Mouse (Mus musculus) CH12.LX (cell line): ENCODE results near the gene Cyp2w1.

Source experiments
- E2F4 ChIP-seq: IDR thresholded peaks from 2 replicates; pipeline ENCODE4 v1.6.1; 2011; ENCODE audit warnings: low read depth, low read length, improper control_type of control experiment; ENCODE audit not compliant: insufficient replicate concordance
- EP300 ChIP-seq: IDR thresholded peaks from 2 replicates; pipeline ENCODE4 v1.6.1; 2011; ENCODE audit warnings: low read length, improper control_type of control experiment
- JUND ChIP-seq: conservative IDR thresholded peaks from 2 replicates; pipeline ENCODE4 v1.6.1; 2011; ENCODE audit warnings: low read depth, low read length, improper control_type of control experiment
- MXI1 ChIP-seq: IDR thresholded peaks from 2 replicates; pipeline ENCODE4 v1.6.1; 2011; ENCODE audit warnings: mild to moderate bottlenecking, low read depth, low read length, improper control_type of control experiment
- NELFE ChIP-seq: IDR thresholded peaks from 2 replicates; pipeline ENCODE4 v1.6.1; 2011; ENCODE audit warnings: low read depth, low read length, improper control_type of control experiment
- POLR2A ChIP-seq: IDR thresholded peaks from 2 replicates; pipeline ENCODE4 v1.6.1; 2011; ENCODE audit warnings: low read depth, mild to moderate bottlenecking, improper control_type of control experiment, low read length

DNA sequence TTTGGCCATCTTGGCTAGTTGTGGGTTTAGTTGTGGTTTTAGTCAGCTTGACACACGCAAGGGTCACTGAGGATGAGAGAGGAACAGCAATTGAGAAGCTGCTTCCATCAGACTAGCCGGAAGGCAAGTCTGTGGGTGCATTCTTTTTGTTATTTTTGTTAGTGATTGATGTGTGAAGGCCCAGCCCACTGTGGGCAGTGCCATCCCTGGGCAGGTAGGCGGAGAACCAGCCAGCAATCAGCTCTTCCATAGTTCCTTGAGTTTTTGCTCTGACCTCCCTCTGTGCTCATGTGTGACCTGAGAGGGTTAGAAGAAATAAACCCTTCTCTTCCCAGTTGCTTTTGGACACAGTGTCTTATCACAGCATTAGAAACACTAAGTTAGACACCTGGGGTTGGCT is 20.7 kb downstream of the Cyp2w1 start:
- TF ChIP-seq E2F4 = no peak
- no peak for TF ChIP-seq MXI1
- no peak for TF ChIP-seq POLR2A
- no peak for TF ChIP-seq JUND
- no peak for TF ChIP-seq EP300
- TF ChIP-seq NELFE = no peak
